Mouse (Mus musculus) C2C12 (cell line): Measurements from ENCODE around the gene Camk2b. TPM values are rescaled to one million over a fixed set of nuclear protein-coding genes. Genes with fewer than 3 reads are reported as not detected.

Source experiments
- H3K27me3 ChIP-seq: one replicate; pipeline ENCODE4 v1.6.1; 2011; ENCODE audit not compliant: control insufficient read depth, insufficient read depth, insufficient read length
- H3K36me3 ChIP-seq: one replicate; pipeline ENCODE4 v1.6.1; 2011; ENCODE audit not compliant: control insufficient read depth, insufficient read depth
- H3K4me3 ChIP-seq: one replicate; pipeline ENCODE4 v1.5.1; 2011; ENCODE audit warnings: mild to moderate bottlenecking, control low read depth; ENCODE audit not compliant: poor library complexity, insufficient read depth, severe bottlenecking
- H3K79me2 ChIP-seq: one replicate; pipeline ENCODE4 v1.6.1; 2011; ENCODE audit not compliant: control insufficient read depth, insufficient read depth
- H3K79me3 ChIP-seq: one replicate; pipeline ENCODE4 v1.6.1; 2011; ENCODE audit warnings: low read depth, control low read depth
- H3ac ChIP-seq: one replicate; pipeline ENCODE3; 2011; ENCODE audit warnings: low read depth; ENCODE audit not compliant: control insufficient read depth, insufficient read length
- CEBPB ChIP-seq: IDR thresholded peaks from one replicate; pipeline ENCODE4 v1.6.1; 2011; ENCODE audit warnings: low read depth, mild to moderate bottlenecking, control low read depth, moderate library complexity
- CTCF ChIP-seq: IDR thresholded peaks from one replicate; pipeline ENCODE4 v1.5.1; 2011; ENCODE audit not compliant: control insufficient read depth, insufficient read depth, insufficient read length
- FOSL1 ChIP-seq: IDR thresholded peaks from one replicate; pipeline ENCODE4 v1.8.0; 2011; ENCODE audit warnings: mild to moderate bottlenecking, low read length; ENCODE audit not compliant: poor library complexity, insufficient read depth, severe bottlenecking
- MAX ChIP-seq: IDR thresholded peaks from one replicate; pipeline ENCODE4 v1.6.1; 2011; ENCODE audit warnings: mild to moderate bottlenecking, control low read depth
- MYOD1 ChIP-seq: IDR thresholded peaks from one replicate; pipeline ENCODE4 v1.6.1; 2011; ENCODE audit warnings: low read depth; ENCODE audit not compliant: control insufficient read depth, insufficient read length
- MYOG ChIP-seq: IDR thresholded peaks from one replicate; pipeline ENCODE4 v1.6.1; 2011; ENCODE audit not compliant: control insufficient read depth, insufficient read length; ENCODE audit errors: extremely low read depth
- USF1 ChIP-seq: IDR thresholded peaks from one replicate; pipeline ENCODE4 v1.6.1; 2011; ENCODE audit warnings: low read depth, mild to moderate bottlenecking, control low read depth, moderate library complexity
- polyA plus RNA-seq: library from polyadenylated mRNA; unstranded; fragments of >200 nt; fragmentation: generic; extraction: Trizol; gene quantifications from one replicate; pipeline ENCODE4 v1.2.1, GENCODE M21; 2012; ENCODE audit warnings: missing spikeins

Camk2b gene
- polyA plus RNA-seq, 1 experiment, result 0.06 TPM

GRCm38 (mm10) chr11:5995989-5996388 lies 70.2 kb downstream of the Camk2b start:
- H3K36me3 ChIP-seq, result no peaks in the 10 kb centered on the region
- H3K79me3 ChIP-seq, result no peaks in the 10 kb centered on the region
- TF ChIP-seq CEBPB (no peak), CTCF (peak; percentile 79)
- no peaks in the 10 kb centered on the region for H3K79me2 ChIP-seq
- no peak overlapping the region for H3K4me3 ChIP-seq
- H3ac ChIP-seq, result no peak overlapping the region
- H3K27me3 ChIP-seq, result peaks cover 8% of the 10 kb centered on the region

- H3K4me3 ChIP-seq, result no peak overlapping the region
- peaks cover 13% of the 10 kb centered on the region for H3K27me3 ChIP-seq
- TF ChIP-seq MYOG (no peak), MYOD1 (no peak), MAX (no peak), CEBPB (no peak), CTCF (no peak)
- no peaks in the 10 kb centered on the region for H3K79me2 ChIP-seq
- H3ac ChIP-seq, result no peak overlapping the region
- no peaks in the 10 kb centered on the region for H3K36me3 ChIP-seq
- H3K79me3 ChIP-seq, result no peaks in the 10 kb centered on the region
Measured at GRCm38 (mm10) chr11:5994880-5995279, 71.3 kb downstream of the Camk2b start.

- Histone ChIP-seq H3K4me3 (no peak overlapping the region), H3K36me3 (no peaks in the 10 kb centered on the region), H3K79me3 (no peaks in the 10 kb centered on the region), H3ac (no peak overlapping the region), H3K27me3 (peaks cover 13% of the 10 kb centered on the region), H3K79me2 (no peaks in the 10 kb centered on the region)
- TF ChIP-seq MAX (no peak), USF1 (no peak), MYOD1 (no peak), FOSL1 (no peak), MYOG (no peak)
Measured at GRCm38 (mm10) chr11:5994212-5994611, 72.0 kb downstream of the Camk2b start.

GRCm38 (mm10) chr11:5990910-5991309 lies 75.3 kb downstream of the Camk2b start:
- no peak overlapping the region for H3ac ChIP-seq
- H3K4me3 ChIP-seq, result no peak overlapping the region
- TF ChIP-seq CTCF (peak; percentile 47), FOSL1 (no peak), MAX (no peak), CEBPB (no peak), MYOG (no peak), USF1 (no peak), MYOD1 (no peak)
- no peaks in the 10 kb centered on the region for H3K36me3 ChIP-seq
- H3K79me3 ChIP-seq, result no peaks in the 10 kb centered on the region
- H3K79me2 ChIP-seq, result no peaks in the 10 kb centered on the region
- H3K27me3 ChIP-seq, result peaks cover 37% of the 10 kb centered on the region

GRCm38 (mm10) chr11:5989954-5990593 lies 76.1 kb downstream of the Camk2b start:
- Histone ChIP-seq H3K79me2 (no peaks in the 10 kb centered on the region), H3ac (no peak overlapping the region), H3K36me3 (no peaks in the 10 kb centered on the region), H3K27me3 (peaks cover 42% of the 10 kb centered on the region), H3K79me3 (no peaks in the 10 kb centered on the region), H3K4me3 (no peak overlapping the region)
- no peak for TF ChIP-seq USF1
- TF ChIP-seq MYOG, result no peak
- TF ChIP-seq FOSL1, result no peak
- no peak for TF ChIP-seq CTCF

GRCm38 (mm10) chr11:5988126-5988525 lies 78.0 kb downstream of the Camk2b start:
- H3K4me3 ChIP-seq, result no peak overlapping the region
- peaks cover 45% of the 10 kb centered on the region for H3K27me3 ChIP-seq
- no peaks in the 10 kb centered on the region for H3K79me3 ChIP-seq
- TF ChIP-seq CTCF (no peak), USF1 (no peak), CEBPB (no peak), FOSL1 (no peak), MYOD1 (no peak), MAX (no peak), MYOG (no peak)
- H3K79me2 ChIP-seq, result no peaks in the 10 kb centered on the region
- H3ac ChIP-seq, result no peak overlapping the region
- H3K36me3 ChIP-seq, result no peaks in the 10 kb centered on the region
